Mouse (Mus musculus) MEL (cell line): Measurements from ENCODE around the gene Tfpt. TPM values are rescaled to one million over a fixed set of nuclear protein-coding genes. Genes with fewer than 3 reads are reported as not detected.

ENCODE experiments used
- DNase-seq: peaks from one replicate; pipeline ENCODE4 v3.0.0; 2011; ENCODE audit warnings: low read depth, low spot score
- H3K27ac ChIP-seq: 2 replicates; pipeline ENCODE4 v1.5.1; 2012; ENCODE audit warnings: low read depth, mild to moderate bottlenecking, control low read depth, low read length, moderate library complexity; ENCODE audit not compliant: control insufficient read depth
- H3K27me3 ChIP-seq, 2 experiments: fragments of 150-350 bp in 1 of 2; sonication (generic) in 1 of 2; 2 replicates each; pipeline ENCODE4 v1.6.1; 2012; ENCODE audit warnings: low read length in 2 of 2, mild to moderate bottlenecking in 2 of 2, improper control_type of control experiment in 1 of 2, moderate library complexity in 1 of 2; ENCODE audit not compliant: insufficient read depth in 2 of 2, control insufficient read depth in 1 of 2
- H3K36me3 ChIP-seq, 2 experiments: 2 replicates each; pipeline ENCODE4 v1.6.1; 2012 to 2014; ENCODE audit warnings: low read length in 2 of 2, improper control_type of control experiment in 1 of 2, inconsistent platforms in 1 of 2, mild to moderate bottlenecking in 1 of 2; ENCODE audit not compliant: insufficient read depth in 2 of 2, control insufficient read depth in 1 of 2
- H3K4me1 ChIP-seq, 2 experiments: fragments of 150-350 bp in 1 of 2; sonication (generic) in 1 of 2; 2 replicates each; pipeline ENCODE4 v1.6.1; 2012; ENCODE audit warnings: low read length in 2 of 2, improper control_type of control experiment in 1 of 2, mild to moderate bottlenecking in 1 of 2; ENCODE audit not compliant: insufficient read depth in 2 of 2, control insufficient read depth in 1 of 2
- H3K4me3 ChIP-seq, 2 experiments: fragments of 150-350 bp in 1 of 2; sonication (generic) in 1 of 2; 2 replicates each; pipeline ENCODE4 v1.5.1; 2012; ENCODE audit warnings: low read depth in 2 of 2, low read length in 2 of 2, mild to moderate bottlenecking in 2 of 2, moderate library complexity in 2 of 2, control low read depth in 1 of 2, improper control_type of control experiment in 1 of 2; ENCODE audit not compliant: control insufficient read depth in 1 of 2, insufficient read depth in 1 of 2
- H3K79me2 ChIP-seq: 2 replicates; pipeline ENCODE4 v1.6.1; 2012; ENCODE audit warnings: mild to moderate bottlenecking, low read length, moderate library complexity; ENCODE audit not compliant: control insufficient read depth, poor library complexity, insufficient read depth
- H3K9ac ChIP-seq: 2 replicates; pipeline ENCODE4 v1.6.1; 2012; ENCODE audit warnings: low read depth, mild to moderate bottlenecking, control low read depth, low read length, moderate library complexity; ENCODE audit not compliant: control insufficient read depth, poor library complexity, severe bottlenecking
- H3K9me3 ChIP-seq: fragments of 150-350 bp; sonication (generic); replicated peaks from 2 replicates; pipeline ENCODE4 v1.6.1; 2012; ENCODE audit warnings: mild to moderate bottlenecking, low read length, improper control_type of control experiment, moderate library complexity; ENCODE audit not compliant: insufficient read depth
- CHD1 ChIP-seq: IDR thresholded peaks from 2 replicates; pipeline ENCODE4 v1.6.1; 2012; ENCODE audit warnings: low read depth, mild to moderate bottlenecking, inconsistent platforms, low read length, improper control_type of control experiment
- CHD2 ChIP-seq: IDR thresholded peaks from 2 replicates; pipeline ENCODE4 v1.6.1; 2011; ENCODE audit warnings: low read length, improper control_type of control experiment
- CTCF ChIP-seq, 3 experiments: IDR thresholded peaks in 2 of 3; conservative IDR thresholded peaks in 1 of 3; 2 replicates each; pipeline ENCODE4 v1.5.1; 2011 to 2012; ENCODE audit warnings: low read length in 3 of 3, low read depth in 2 of 3, mild to moderate bottlenecking in 2 of 3, improper control_type of control experiment in 1 of 3, inconsistent platforms in 1 of 3, mixed read lengths in 1 of 3, moderate library complexity in 1 of 3; ENCODE audit not compliant: control insufficient read depth in 1 of 3, insufficient read depth in 1 of 3, poor library complexity in 1 of 3, severe bottlenecking in 1 of 3
- GABPA ChIP-seq: IDR thresholded peaks from 2 replicates; pipeline ENCODE4 v1.6.1; 2012; ENCODE audit warnings: low read depth, mild to moderate bottlenecking, inconsistent platforms, low read length, improper control_type of control experiment, moderate library complexity
- HCFC1 ChIP-seq: IDR thresholded peaks from 2 replicates; pipeline ENCODE4 v1.6.1; 2012; ENCODE audit warnings: low read depth, mild to moderate bottlenecking, inconsistent platforms, low read length, improper control_type of control experiment, moderate library complexity
- JUND ChIP-seq: IDR thresholded peaks from 2 replicates; pipeline ENCODE4 v1.6.1; 2011; ENCODE audit warnings: low read depth, mild to moderate bottlenecking, improper control_type of control experiment, low read length
- KAT2A ChIP-seq: conservative IDR thresholded peaks from 2 replicates; pipeline ENCODE4 v1.6.1; 2012; ENCODE audit warnings: low read depth, low read length, improper control_type of control experiment, inconsistent platforms
- MAFK ChIP-seq: IDR thresholded peaks from 2 replicates; pipeline ENCODE4 v1.6.1; 2011; ENCODE audit warnings: low read depth, mild to moderate bottlenecking, low read length, improper control_type of control experiment, borderline replicate concordance
- MAZ ChIP-seq: IDR thresholded peaks from 2 replicates; pipeline ENCODE4 v1.6.1; 2012; ENCODE audit warnings: low read depth, mild to moderate bottlenecking, inconsistent platforms, low read length, improper control_type of control experiment
- MXI1 ChIP-seq: IDR thresholded peaks from 2 replicates; pipeline ENCODE4 v1.6.1; 2011; ENCODE audit warnings: mild to moderate bottlenecking, low read depth, low read length, improper control_type of control experiment
- MYB ChIP-seq: IDR thresholded peaks from 2 replicates; pipeline ENCODE4 v1.6.1; 2011; ENCODE audit warnings: mild to moderate bottlenecking, low read depth, low read length, improper control_type of control experiment
- MYC ChIP-seq: IDR thresholded peaks from 2 replicates; pipeline ENCODE4 v1.6.1; 2011; ENCODE audit warnings: low read depth, mild to moderate bottlenecking, low read length, improper control_type of control experiment, moderate library complexity
- NELFE ChIP-seq: IDR thresholded peaks from 2 replicates; pipeline ENCODE4 v1.6.1; 2011; ENCODE audit warnings: low read depth, low read length, improper control_type of control experiment
- NRF1 ChIP-seq: IDR thresholded peaks from 2 replicates; pipeline ENCODE4 v1.6.1; 2014; ENCODE audit warnings: low read depth, mild to moderate bottlenecking, inconsistent platforms, low read length, improper control_type of control experiment, moderate library complexity; ENCODE audit not compliant: poor library complexity, insufficient read depth, severe bottlenecking
- POLR2AphosphoS5 ChIP-seq: IDR thresholded peaks from 2 replicates; pipeline ENCODE4 v1.6.1; 2012; ENCODE audit warnings: low read depth, borderline replicate concordance, mild to moderate bottlenecking, inconsistent platforms, low read length, moderate library complexity, mixed read lengths
- RAD21 ChIP-seq: IDR thresholded peaks from 2 replicates; pipeline ENCODE4 v1.6.1; 2011; ENCODE audit warnings: mild to moderate bottlenecking, low read depth, low read length, improper control_type of control experiment
- RCOR1 ChIP-seq: IDR thresholded peaks from 2 replicates; pipeline ENCODE4 v1.6.1; 2012; ENCODE audit warnings: low read depth, mild to moderate bottlenecking, inconsistent platforms, low read length, improper control_type of control experiment
- SMC3 ChIP-seq: IDR thresholded peaks from 2 replicates; pipeline ENCODE4 v1.6.1; 2011; ENCODE audit warnings: low read depth, low read length, improper control_type of control experiment
- TBP ChIP-seq: IDR thresholded peaks from 2 replicates; pipeline ENCODE4 v1.8.0; 2011; ENCODE audit warnings: low read depth, low read length, improper control_type of control experiment
- TCF12 ChIP-seq: IDR thresholded peaks from 2 replicates; pipeline ENCODE4 v1.6.1; 2014; ENCODE audit warnings: low read depth, mild to moderate bottlenecking, inconsistent platforms, low read length, improper control_type of control experiment, moderate library complexity
- ZC3H11A ChIP-seq: IDR thresholded peaks from 2 replicates; pipeline ENCODE4 v1.6.1; 2012; ENCODE audit warnings: low read depth, mild to moderate bottlenecking, inconsistent platforms, low read length, improper control_type of control experiment
- ZKSCAN1 ChIP-seq: IDR thresholded peaks from 2 replicates; pipeline ENCODE4 v1.6.1; 2012; ENCODE audit warnings: low read depth, mild to moderate bottlenecking, inconsistent platforms, low read length, improper control_type of control experiment, moderate library complexity
- ZMIZ1 ChIP-seq: IDR thresholded peaks from 2 replicates; pipeline ENCODE4 v1.6.1; 2012; ENCODE audit warnings: low read depth, mild to moderate bottlenecking, inconsistent platforms, low read length, improper control_type of control experiment, moderate library complexity
- polyA plus RNA-seq, 2 experiments: library from polyadenylated mRNA; stranded (reverse) in 1 of 2; unstranded in 1 of 2; fragments of >175 nt in 1 of 2; fragments of >200 nt in 1 of 2; gene quantifications; 2 replicates each; pipeline versions ENCODE4 v1.2.1 to v1.2.4; 2012; ENCODE audit warnings: low replicate concordance in 2 of 2, low read depth in 1 of 2; ENCODE audit not compliant: insufficient read length in 2 of 2, insufficient read depth in 1 of 2, missing spikeins in 1 of 2
- total RNA-seq: library from RNA; depleted of rRNA; stranded (reverse); fragments of 300-350 nt; gene quantifications from 2 replicates; pipeline ENCODE4 v1.2.3, GENCODE M21; 2012

Gene Tfpt
- total and polyA plus RNA-seq, 3 experiments = 42.4 to 50.0 TPM; not detected in 1

GRCm38 (mm10) chr7:3656966-3657365, 27.2 kb upstream of the Tfpt start:
- Histone ChIP-seq H3K4me3 (no peak overlapping the region), H3K36me3 (peaks cover 0 to 15% of the 10 kb centered on the region in 2 experiments; a peak in 2 of 4 replicates), H3K4me1 (no peaks in the 10 kb centered on the region), H3K27ac (no peak overlapping the region), H3K79me2 (no peaks in the 10 kb centered on the region), H3K9ac (no peak overlapping the region), H3K9me3 (no peaks in the 10 kb centered on the region), H3K27me3 (no peaks in the 10 kb centered on the region)
- no peak for DNase-seq
- TF ChIP-seq KAT2A = no peak
- TF ChIP-seq NELFE = no peak
- no peak for TF ChIP-seq POLR2AphosphoS5
- no peak for TF ChIP-seq ZC3H11A
- TF ChIP-seq SMC3 = no peak
- TF ChIP-seq NRF1 = no peak
- no peak for TF ChIP-seq ZMIZ1
- no peak for TF ChIP-seq GABPA
- TF ChIP-seq TCF12 = no peak
- no peak for TF ChIP-seq MYC
- TF ChIP-seq HCFC1 = no peak
- TF ChIP-seq MYB = no peak
- no peak for TF ChIP-seq MXI1
- no peak for TF ChIP-seq MAFK
- TF ChIP-seq MAZ = no peak
- no peak for TF ChIP-seq ZKSCAN1
- TF ChIP-seq RCOR1 = no peak

- H3K79me2 ChIP-seq = peaks cover 41% of the 10 kb centered on the region
- no peak overlapping the region; the same call in 1 of the 2 replicates for H3K27ac ChIP-seq
- no peak for DNase-seq
- peaks cover 3 to 36% of the 10 kb centered on the region in 2 experiments for H3K4me1 ChIP-seq
- no peak for TF ChIP-seq ZKSCAN1
- no peak for TF ChIP-seq TBP
- no peak for TF ChIP-seq CTCF (IDR thresholded peaks at IDR 0.05 in 2 of 3, conservative IDR thresholded peaks at IDR 0.05 in 1 of 3; ENCODE audit: control insufficient read depth in 1 of 3, insufficient read depth in 1 of 3, low read depth in 2 of 3, low read length in 3 of 3, poor library complexity in 1 of 3, severe bottlenecking in 1 of 3)
- TF ChIP-seq TCF12 = no peak
- TF ChIP-seq CHD1 = no peak
- TF ChIP-seq ZMIZ1 = no peak
- TF ChIP-seq RAD21 = no peak
- TF ChIP-seq JUND = no peak
- TF ChIP-seq KAT2A = no peak
- no peak for TF ChIP-seq CHD2
- H3K4me3 ChIP-seq = peak overlapping the region; percentile 79 to 89
- no peaks in the 10 kb centered on the region for H3K9me3 ChIP-seq
- no peaks in the 10 kb centered on the region for H3K27me3 ChIP-seq
- H3K36me3 ChIP-seq = peaks cover 6 to 37% of the 10 kb centered on the region in 2 experiments
- H3K9ac ChIP-seq = peak overlapping the region; percentile 93
These were observed 16.9 kb upstream of the Tfpt start for GRCm38 (mm10) chr7:3646641-3647040.
